ENCODE assay signal across 19 mouse cellular contexts in genomic region chr15:3346682-3347081, GRCm38 (mm10). TPM values are rescaled to one million over a fixed set of nuclear protein-coding genes. Genes with fewer than 3 reads are reported as not detected.
"Had no signal": no experiment of that assay in that cellular context is flagged by ENCODE, and none has a peak within 500 bp of the region (broad histone marks: within the 10 kb centered on the region; RNA-seq: fewer than 3 reads in every experiment).

No protein-coding gene starts in this region.

- H3K27ac ChIP-seq: liver, embryonic 12.5 days; liver, embryonic 14.5 days; midbrain, embryonic 10.5 days; midbrain, embryonic 12.5 days; neural tube, embryonic 13.5 days; neural tube, embryonic 15.5 days had no signal

- H3K4me1 ChIP-seq: liver, embryonic 12.5 days; midbrain, embryonic 12.5 days; neural tube, embryonic 13.5 days; neural tube, embryonic 15.5 days had no signal

- H3K4me3 ChIP-seq: liver, embryonic 12.5 days; midbrain, embryonic 10.5 days; midbrain, embryonic 12.5 days; myocyte; neural tube, embryonic 13.5 days; neural tube, embryonic 15.5 days had no signal

- H3K27me3 ChIP-seq: liver, embryonic 12.5 days; midbrain, embryonic 12.5 days; neural tube, embryonic 13.5 days; neural tube, embryonic 15.5 days had no signal

- H3K9me3 ChIP-seq: liver, embryonic 12.5 days; midbrain, embryonic 10.5 days; midbrain, embryonic 12.5 days; neural tube, embryonic 13.5 days; neural tube, embryonic 15.5 days had no signal

- ATAC-seq: liver, embryonic 12.5 days; midbrain, embryonic 16.5 days had no signal

- H3K4me2 ChIP-seq: liver, embryonic 12.5 days; midbrain, embryonic 12.5 days; neural tube, embryonic 13.5 days; neural tube, embryonic 15.5 days had no signal

- DNase-seq: lung, adult 18-20 months; lung, postnatal 4 days; midbrain, embryonic 14.5 days; right cerebral cortex, adult 18-20 months; right cerebral cortex, postnatal 25 days; right cerebral cortex, postnatal 4 days; spleen, adult 18-20 months; thymus, adult 18-20 months; thymus, postnatal 14 days; thymus, postnatal 36 days had no signal

- H3K9ac ChIP-seq: liver, embryonic 12.5 days; liver, embryonic 14.5 days; midbrain, embryonic 12.5 days; neural tube, embryonic 13.5 days; neural tube, embryonic 15.5 days had no signal

- H3K36me3 ChIP-seq: liver, embryonic 12.5 days; midbrain, embryonic 10.5 days; midbrain, embryonic 12.5 days; neural tube, embryonic 13.5 days; neural tube, embryonic 15.5 days had no signal

RNA-seq across cellular contexts. Expression of gene Ccdc152, which starts 43.4 kb away (rescaled TPM):
- polyA plus RNA-seq: midbrain, embryonic 10.5 days; midbrain, embryonic 16.5 days; myocyte; neural tube, embryonic 11.5 days; neural tube, embryonic 13.5 days had no signal
